Mouse (Mus musculus): Measurements from ENCODE around the gene Ddx23.

The Ddx23 gene

GRCm38 (mm10) chr15:98674994-98675545 is 12.4 kb upstream of the Ddx23 start:
- DNase-seq (ENCODE audit: low read depth, low spot score), result no peak

GRCm38 (mm10) chr15:98674284-98674993 is 11.7 kb upstream of the Ddx23 start:
- DNase-seq (ENCODE audit: low read depth, low spot score), result no peak

GRCm38 (mm10) chr15:98673732-98674131 is 11.0 kb upstream of the Ddx23 start:
- DNase-seq (ENCODE audit: low read depth, low spot score), result no peak

GRCm38 (mm10) chr15:98672592-98672991 is 9.9 kb upstream of the Ddx23 start:
- DNase-seq (ENCODE audit: low read depth, low spot score), result no peak

GRCm38 (mm10) chr15:98664042-98664907 is 1.6 kb upstream of the Ddx23 start:
- no peak for DNase-seq (ENCODE audit: low read depth, low spot score)

- DNase-seq (ENCODE audit: low read depth, low spot score), result no peak
Observed at GRCm38 (mm10) chr15:98662198-98662566, 512 bp downstream of the Ddx23 start.

GRCm38 (mm10) chr15:98656982-98657751 is 5.5 kb downstream of the Ddx23 start:
- DNase-seq (ENCODE audit: low read depth, low spot score), result no peak

GRCm38 (mm10) chr15:98652174-98652573 is 10.5 kb downstream of the Ddx23 start:
- DNase-seq (ENCODE audit: low read depth, low spot score), result no peak

GRCm38 (mm10) chr15:98651431-98651830 is 11.3 kb downstream of the Ddx23 start:
- no peak for DNase-seq (ENCODE audit: low read depth, low spot score)

GRCm38 (mm10) chr15:98648071-98648470 is 14.6 kb downstream of the Ddx23 start:
- no peak for DNase-seq (ENCODE audit: low read depth, low spot score)

GRCm38 (mm10) chr15:98647308-98647707 is 15.4 kb downstream of the Ddx23 start:
- no peak for DNase-seq (ENCODE audit: low read depth, low spot score)

GRCm38 (mm10) chr15:98646737-98647136 is 16.0 kb downstream of the Ddx23 start:
- DNase-seq (ENCODE audit: low read depth, low spot score), result no peak

GRCm38 (mm10) chr15:98645057-98646026 is 17.4 kb downstream of the Ddx23 start:
- DNase-seq (ENCODE audit: low read depth, low spot score), result no peak

GRCm38 (mm10) chr15:98644406-98644805 is 18.3 kb downstream of the Ddx23 start:
- no peak for DNase-seq (ENCODE audit: low read depth, low spot score)

GRCm38 (mm10) chr15:98640157-98640556 is 22.5 kb downstream of the Ddx23 start:
- DNase-seq (ENCODE audit: low read depth, low spot score), result peak; percentile 63

- no peak for DNase-seq (ENCODE audit: low read depth, low spot score)
Observed at GRCm38 (mm10) chr15:98637155-98637554, 25.5 kb downstream of the Ddx23 start.

GRCm38 (mm10) chr15:98636517-98636916 is 26.2 kb downstream of the Ddx23 start:
- no peak for DNase-seq (ENCODE audit: low read depth, low spot score)

- DNase-seq (ENCODE audit: low read depth, low spot score), result no peak
Observed at GRCm38 (mm10) chr15:98635291-98635841, 27.3 kb downstream of the Ddx23 start.

GRCm38 (mm10) chr15:98634541-98635081 is 28.1 kb downstream of the Ddx23 start:
- peak; percentile 65 for DNase-seq (ENCODE audit: low read depth, low spot score)
